Mouse (Mus musculus) left cerebral cortex, adult 18-20 months (tissue): ENCODE measurements around the gene Gja4. TPM values are rescaled to one million over a fixed set of nuclear protein-coding genes. Genes with fewer than 3 reads are reported as not detected.
A peak's percentile ranks its signal among the peaks of the same experiment; 100 is the strongest.

ENCODE experiments used
- DNase-seq, 2 experiments: peaks; one replicate each; pipeline ENCODE4 v3.0.0; 2021 to 2022; ENCODE audit warnings: low spot score in 2 of 2, mixed read lengths in 1 of 2
- total RNA-seq, 2 experiments: library from RNA; stranded (reverse); gene quantifications; 2 replicates each; pipeline ENCODE4 v1.2.3; 2021

Gja4 gene
- total RNA-seq, 2 experiments from 2014 or later: 2.2 to 3.2 TPM

DNA sequence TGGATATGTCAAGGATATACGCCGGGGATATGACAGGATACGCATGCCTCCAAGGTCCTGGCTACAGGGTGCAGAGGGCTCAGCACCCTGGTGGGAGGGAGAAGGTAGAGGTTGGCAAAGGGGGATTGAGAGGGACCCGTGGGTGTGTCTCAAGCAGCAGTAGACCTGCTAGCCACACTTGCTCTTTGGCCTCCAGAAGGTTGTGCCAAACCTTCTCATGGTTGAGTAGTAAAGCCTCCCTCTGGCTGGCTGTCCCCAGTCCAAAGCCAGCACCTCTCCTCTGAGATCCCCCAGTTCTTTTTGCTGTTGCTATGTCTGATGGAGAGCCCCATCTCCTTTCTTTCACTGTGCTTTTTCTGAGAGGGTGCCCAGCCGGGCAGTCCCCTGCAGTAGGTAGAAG lies 11.4 kb upstream of the Gja4 start:
- DNase-seq: no peak

DNA sequence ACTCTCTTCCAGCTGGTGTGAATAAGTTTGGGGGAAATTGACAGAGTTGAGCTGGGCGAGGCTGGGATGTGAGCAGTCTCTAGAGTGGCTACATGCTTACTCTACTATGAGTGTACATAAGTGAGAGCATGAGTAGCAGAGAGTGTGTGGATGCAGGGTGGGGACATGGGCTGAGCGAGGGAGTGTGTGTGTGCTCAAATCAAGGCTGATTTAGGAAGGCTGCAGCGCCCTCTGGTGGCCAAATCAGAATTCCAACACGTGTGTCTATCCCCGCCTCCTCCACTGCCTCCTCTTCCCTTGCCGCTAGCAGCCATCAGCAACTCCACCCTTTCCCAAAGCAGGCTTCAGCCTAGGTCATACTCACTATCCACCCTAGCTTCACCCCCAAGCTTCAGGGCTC lies 10.9 kb upstream of the Gja4 start:
- DNase-seq: peak; percentile 80 to 86

DNA sequence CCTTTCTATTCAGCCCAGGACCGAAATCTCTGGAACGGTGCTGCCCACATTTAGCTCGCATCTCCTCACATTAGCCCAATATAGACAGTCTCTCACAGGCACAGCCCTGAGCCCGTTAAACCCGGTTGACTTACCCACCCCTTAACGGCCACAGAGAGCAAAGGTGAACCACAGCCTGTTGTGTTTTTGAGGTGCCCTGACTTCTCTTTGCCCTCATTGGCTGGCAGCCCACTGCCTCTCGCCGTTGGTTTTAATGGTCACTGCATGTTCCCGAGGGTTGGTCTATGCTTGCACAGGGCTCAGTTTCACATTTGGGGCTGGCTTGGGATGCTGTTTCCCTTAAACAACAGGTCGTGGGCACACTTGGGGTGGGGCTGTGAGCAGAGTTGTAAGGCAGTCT lies 10.5 kb upstream of the Gja4 start:
- DNase-seq: no peak

DNA sequence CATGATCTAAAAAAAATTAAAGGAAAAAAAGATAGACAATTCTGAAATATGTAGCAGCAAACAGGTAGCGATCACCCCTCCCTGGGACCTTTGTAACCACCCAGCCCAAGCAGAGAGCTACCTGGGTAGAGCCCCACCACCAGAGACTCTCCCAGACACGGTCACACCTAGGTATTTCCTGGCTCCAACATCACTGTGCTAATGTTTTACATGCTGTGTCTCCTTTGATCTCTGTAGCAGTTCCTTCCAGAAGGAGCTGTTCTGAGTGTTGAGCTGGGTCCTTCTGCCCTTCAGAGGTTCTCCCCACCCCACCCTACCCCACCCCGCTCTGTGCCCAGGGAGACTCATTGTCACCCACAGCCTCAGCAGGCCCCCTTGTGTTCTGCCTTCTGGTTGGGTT lies 9.8 kb upstream of the Gja4 start:
- DNase-seq: no peak

DNA sequence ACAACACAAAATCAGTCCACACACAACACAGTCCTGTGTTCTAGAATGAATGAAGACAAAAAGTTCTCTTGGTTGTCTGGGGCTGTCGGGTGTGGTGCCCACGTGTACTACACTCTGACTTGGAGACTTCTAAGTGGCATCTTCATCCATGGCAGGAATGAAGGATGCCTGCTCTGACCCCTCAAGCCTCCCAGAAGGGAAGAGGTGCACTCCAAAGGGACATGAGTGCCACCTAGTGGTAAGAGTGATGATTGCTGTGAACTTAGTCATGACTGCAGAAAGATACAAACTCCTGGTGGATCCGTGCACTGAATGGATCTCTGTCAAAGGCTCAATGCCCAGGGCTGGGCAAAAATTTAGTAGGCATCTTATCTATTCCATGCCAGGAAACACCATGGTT lies 5.8 kb upstream of the Gja4 start:
- peak; percentile 58 to 79 for DNase-seq

DNA sequence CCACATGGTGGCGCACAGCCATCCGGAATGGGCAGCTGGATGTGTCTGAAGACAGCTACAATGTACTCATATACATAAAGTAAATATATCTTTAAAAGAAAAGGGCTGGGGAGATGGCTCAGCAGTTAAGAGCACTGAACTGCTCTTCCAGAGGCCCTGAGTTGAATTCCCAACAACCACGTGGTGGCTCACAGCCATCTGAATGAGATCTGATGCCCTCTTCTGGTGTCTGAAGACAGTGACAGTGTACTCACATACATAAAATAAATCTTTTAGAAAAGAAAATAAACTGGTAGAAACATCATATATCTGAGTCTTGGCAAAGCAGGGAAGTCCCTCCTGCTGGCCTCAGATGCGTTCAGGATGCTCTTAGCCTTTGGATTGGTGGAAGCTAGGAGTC lies 3.3 kb upstream of the Gja4 start:
- DNase-seq: no peak

DNA sequence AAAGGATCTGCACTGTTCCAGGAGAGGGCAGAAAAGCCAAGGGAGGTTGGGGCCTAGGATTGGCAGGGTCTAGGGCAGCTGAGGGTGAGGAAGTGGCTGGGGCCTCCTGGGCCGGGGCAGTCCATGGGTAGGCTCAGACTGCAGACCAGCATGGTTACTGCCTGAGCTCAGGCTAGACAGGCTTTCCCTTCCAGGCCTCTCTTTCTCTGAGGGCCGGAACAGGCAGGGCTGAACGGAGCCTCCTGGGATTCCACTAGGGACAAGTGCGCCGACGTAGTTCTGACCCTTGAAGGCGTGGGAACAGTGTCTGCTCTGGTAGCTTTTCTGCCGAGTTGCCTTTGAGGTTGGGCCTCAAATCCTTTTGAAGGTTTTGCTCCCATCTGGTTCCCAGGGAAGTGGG lies 1.9 kb upstream of the Gja4 start:
- DNase-seq: no peak

DNA sequence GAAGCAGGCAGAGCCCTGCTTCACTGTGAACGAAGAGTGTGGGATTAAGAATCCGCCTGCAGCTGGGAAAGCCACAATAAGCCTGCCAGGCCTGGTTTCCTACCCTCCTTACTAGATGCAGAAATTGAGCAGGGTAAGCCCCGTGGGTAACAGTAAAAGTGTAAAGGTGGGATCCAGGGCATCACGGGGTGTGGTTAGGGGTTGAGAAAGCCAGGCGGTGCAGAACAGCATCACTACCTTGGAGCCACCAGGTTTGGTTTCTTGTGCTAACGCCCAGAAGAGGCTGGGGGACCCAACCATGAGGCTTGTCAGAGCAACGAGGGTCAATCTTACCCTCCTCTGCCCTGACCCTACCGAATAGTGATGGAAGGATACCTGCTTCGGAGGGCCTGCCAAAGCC lies 746 bp upstream of the Gja4 start:
- DNase-seq: no peak

DNA sequence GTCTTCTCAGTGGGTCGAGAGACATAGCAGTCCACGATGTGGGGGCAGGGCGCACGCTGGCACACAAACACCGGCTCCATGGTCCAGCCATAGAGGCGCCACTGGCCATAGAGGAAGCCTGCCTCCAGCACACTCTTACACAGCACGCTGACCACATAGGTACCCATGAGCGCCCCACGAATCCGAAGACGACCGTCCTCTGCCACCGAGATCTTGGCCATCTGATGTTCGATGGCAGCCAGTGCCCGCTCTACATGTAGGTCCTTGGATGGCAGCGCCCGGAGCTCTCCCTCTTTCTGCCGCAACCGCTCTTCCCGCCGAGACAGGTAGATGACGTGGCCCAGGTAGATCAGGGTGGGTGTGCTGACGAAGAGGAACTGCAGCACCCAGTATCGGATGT lies 1.5 kb downstream of the Gja4 start:
- no peak for DNase-seq

DNA sequence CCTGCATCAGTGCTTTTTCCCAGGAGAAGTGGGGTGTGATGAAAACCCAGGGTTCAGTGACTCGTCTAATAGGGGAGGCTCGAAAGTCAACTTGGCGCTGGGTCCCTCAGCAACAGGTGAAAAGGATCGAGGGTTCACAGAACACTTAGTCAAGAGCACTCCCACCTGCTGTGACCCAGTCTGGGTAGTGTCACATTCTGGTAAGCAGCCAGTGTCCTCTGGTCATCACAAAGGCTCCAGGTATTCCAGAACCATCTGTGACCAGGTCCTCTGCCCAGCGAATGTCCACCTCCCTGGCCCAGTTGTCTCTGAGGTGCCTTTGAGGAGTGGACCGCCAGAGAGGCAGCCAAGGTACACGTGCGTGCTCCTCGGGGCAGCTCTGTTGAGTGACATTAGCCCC lies 2.3 kb downstream of the Gja4 start:
- DNase-seq: no peak

DNA sequence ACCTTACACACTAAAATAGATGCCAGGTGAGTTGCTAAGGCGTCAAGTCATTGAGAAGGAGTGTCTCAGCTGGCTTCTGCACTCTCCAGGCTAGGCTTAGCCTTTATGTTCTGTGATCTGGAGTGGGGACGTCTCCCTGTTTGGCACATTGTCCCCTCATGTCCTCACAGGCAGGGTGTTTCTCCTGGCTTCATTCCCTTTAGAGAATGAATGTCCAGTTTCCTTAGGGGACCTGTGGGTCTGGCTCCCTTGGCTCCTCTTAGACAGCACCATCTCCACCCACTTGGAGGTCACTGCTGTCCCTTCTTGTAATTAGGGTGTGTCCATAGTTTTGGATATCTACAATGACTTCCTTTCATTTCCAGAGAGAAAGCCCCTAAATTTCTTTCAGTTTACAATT lies 6.9 kb downstream of the Gja4 start:
- no peak for DNase-seq

DNA sequence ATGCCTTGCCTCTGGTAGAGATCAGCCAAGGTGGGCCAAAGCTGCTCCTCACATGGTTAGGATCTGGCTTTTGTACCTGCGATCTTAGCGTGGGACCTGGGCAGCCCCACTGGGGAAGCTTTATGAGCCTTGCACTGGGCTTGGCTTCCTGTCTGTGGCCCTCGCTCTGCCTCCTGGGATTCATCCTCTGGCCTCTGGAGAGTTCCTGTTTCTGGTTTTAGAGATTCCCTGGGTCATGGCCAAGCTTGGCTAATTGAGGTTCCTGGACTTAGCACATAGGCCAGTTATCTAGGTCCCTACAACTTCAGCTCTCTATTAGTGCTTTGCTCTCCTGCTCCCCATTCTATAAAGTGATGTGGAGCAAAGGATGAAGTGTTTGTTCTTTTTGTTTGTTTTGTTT lies 10.0 kb downstream of the Gja4 start:
- DNase-seq: no peak

DNA sequence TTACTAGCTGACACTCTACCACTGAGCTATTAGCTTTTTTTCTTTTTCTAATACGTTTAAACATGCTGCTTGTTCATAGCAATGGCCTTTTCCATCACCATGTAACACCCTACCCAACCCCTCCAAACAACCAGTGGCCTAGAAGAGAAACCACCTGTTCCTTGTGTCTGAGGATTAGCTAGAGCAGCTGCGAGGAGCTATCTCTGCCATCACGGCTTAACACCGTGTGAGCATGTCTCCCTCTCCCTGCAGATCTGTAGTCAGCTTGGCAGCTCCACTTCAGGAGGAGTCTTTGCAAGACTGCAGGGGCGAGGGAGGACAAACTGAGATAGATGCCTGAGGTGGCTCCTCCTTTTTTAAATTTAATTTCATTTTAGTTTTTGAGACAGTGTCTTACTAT lies 13.3 kb downstream of the Gja4 start:
- DNase-seq: no peak

DNA sequence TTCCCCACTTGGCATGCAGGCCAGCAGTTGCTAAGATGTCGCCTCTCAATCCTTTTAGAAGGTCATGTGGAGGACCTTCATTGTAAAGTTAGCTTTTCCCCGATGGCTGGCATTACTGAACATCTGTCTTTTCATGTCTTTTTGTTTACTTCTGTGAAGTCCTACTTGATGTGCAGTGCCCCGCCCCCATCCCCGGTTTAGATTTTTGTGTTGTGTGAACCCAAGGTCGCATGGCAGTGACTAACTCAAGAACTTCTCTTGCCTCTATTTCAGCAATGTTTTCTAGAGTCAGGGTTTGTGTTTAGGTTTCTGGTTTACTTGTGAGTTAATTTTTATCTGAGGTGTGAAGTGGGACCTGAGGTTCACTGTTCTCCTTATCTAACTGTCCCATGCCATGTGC lies 21.2 kb downstream of the Gja4 start:
- DNase-seq: no peak

DNA sequence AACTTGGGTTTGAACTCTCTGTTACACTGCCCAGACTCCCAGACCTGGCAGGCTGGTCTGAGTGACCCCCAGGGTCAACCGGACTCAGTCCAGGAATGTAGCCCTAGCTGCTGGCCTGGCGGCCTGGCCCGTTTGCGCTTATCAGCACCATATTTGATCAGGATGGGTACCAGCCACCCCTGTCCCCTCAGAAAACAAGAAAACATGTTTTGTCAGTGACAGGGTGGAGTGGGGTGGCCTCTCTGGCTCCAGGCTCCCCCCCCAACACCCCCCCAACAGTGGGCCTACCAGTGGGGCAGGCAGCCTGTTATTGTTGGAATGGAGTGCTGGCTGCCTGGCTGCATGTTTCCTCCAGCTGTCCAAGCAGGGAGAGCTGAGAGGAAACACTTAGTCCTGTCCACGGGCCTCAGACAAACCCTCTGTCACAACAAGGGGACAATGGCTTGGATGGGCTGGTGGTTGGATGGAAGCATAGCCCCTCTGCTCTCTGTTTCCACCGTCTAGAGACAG lies 24.7 kb downstream of the Gja4 start:
- DNase-seq: no peak

DNA sequence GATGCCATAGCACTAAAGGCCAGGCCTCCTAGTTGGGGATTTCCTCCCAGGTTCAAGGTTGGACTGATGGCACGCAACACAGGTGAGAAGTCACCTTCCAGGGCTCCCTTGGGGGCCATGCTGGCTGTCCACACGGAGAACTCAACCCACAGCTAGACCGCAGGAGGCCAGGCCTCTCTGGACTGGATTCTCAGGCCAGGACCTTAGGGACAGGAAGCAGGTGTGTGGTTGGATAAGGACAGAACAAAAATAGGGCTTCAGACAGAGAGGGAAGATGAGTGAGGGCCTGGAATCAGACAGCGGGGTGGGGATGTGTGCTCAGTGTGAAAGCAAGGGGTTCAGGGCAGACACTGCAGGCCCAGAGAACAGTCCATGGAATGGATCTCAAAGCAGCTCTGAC lies 26.9 kb downstream of the Gja4 start:
- no peak for DNase-seq

DNA sequence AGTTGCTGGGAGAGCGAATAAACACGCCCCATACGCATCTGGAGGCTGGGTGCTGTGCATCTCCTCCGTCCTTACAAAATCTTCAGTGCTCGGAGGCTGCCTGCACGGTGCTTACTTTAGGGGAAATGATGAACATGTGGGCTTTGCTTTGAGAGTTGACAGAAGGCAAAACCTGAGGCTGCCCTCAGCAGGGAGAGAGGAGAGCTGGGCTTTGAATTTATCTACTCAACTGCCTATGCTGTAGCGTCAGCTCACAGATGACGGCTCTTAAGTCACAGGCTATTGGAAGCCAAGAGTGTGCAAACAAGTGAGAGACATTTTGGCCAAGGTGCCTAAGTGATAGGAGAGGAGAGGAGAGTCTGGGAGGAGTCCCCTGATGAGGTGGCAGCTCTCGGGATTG lies 34.6 kb downstream of the Gja4 start:
- DNase-seq: no peak

DNA sequence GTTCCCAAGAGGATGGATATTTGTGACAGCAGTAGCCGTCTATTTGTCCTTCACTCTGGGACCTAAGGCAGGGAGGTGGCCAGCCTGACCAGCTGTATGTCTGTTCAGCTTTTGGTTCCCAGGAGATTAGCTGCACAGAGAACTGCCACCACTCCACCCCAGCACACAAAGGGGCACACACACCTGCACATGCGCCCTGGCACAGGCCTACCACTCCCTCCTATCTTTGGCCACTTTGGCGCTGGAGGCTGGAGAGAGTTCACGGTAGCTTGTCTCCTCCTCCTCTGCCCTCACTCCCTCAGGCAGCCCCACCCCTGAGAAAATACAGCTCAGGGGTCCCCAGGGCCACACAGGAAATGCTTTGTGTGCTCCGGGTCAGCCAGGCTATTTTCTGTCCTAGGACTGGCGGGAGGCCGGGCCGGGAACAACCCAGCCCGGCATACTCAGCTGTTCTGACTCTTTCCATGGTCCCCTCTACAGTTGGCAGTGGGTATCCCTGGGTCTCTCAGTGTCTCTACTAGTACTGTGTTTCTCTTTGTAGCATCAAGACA lies 35.3 kb downstream of the Gja4 start:
- no peak for DNase-seq

DNA sequence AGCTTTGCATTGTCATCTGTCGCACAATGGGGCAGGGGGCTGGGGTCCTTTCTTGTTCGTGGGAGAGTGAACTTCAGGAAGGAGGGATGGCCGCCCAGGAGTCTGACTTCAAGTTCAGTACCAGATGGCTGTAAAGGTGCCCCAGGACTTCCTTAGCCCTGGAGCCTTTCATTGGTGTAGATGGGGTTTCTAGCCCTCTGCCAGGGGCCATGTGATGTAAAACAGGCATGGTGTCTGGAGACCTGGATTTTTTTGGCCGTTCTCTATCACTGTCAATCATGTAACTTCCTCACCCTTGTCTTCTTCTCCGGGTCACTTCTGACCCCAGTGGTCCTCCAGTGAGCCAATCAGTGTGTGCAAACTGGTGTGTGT lies 49.7 kb downstream of the Gja4 start:
- no peak for DNase-seq

DNA sequence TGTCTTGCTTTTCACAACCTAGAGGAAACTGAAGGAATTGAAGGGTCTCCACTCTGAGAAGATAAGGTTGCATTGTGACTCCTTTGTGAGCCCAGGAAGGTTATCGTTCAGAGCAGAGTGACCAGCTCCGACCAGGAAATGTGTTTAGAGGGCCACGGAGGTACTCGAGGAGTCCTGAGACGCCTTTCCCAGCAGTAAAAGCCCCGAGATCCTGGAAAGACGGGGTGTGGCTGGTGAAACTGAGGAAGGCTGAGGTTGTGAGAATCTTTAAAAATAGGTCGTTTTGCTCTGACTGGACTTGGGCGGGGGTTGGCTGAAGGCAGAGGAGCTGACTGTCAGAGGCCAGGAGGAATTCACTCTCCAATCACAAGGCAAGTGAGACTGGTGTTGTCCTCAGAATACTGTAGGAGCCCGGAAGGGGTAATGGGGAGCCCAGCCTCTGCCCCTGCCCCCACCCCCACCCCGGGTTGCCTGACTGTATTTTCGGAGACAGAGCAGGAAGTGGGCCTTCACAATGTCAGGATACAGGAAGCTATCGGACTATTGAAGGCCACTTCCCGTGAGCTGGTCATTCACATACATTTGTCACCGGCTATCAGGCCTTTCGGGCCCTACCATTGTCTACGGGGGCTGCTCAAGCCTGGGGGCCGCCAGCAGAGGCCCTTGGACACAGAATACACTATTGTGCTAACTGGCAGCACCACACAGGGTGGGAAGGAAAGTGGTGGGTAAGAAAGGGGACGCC lies 50.2 kb downstream of the Gja4 start:
- DNase-seq: no peak

DNA sequence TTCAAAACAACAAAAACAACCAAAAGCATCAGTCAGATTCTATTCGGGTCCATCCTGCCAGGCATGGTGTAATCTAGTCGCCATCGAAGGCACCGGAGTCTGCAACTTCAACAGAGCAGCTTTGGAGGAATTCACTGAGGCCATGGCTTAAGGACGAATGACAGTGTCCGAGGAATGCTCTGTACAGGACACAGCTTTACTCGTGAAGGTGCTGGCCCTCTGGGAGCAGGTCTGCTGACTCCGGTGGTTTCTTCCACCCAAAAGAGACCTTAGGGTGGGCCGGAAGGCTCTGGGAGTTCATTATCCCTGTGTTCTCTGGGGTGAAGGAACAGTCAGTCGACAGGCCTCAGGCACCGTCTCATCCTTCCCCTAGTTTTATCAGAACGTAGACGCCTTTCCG lies 52.2 kb downstream of the Gja4 start:
- DNase-seq: no peak
